Mouse (Mus musculus) gastrocnemius, adult 8-10 months (tissue): ENCODE data around the gene Zswim2. TPM values are rescaled to one million over a fixed set of nuclear protein-coding genes. Genes with fewer than 3 reads are reported as not detected.
"Not testable (repeated sequence)": the region's sequence is repeated elsewhere in the genome, so short reads cannot be mapped to it uniquely, and the experiment has no call there.

ENCODE experiments used
- DNase-seq, 2 experiments: peaks; one replicate each; pipeline ENCODE4 v3.0.0; 2022; ENCODE audit warnings: low spot score in 2 of 2
- total RNA-seq, 4 experiments: library from RNA; stranded (reverse); gene quantifications; 2 replicates each; pipeline ENCODE4 v1.2.4; 2022

The Zswim2 gene
- not detected for total RNA-seq

DNA sequence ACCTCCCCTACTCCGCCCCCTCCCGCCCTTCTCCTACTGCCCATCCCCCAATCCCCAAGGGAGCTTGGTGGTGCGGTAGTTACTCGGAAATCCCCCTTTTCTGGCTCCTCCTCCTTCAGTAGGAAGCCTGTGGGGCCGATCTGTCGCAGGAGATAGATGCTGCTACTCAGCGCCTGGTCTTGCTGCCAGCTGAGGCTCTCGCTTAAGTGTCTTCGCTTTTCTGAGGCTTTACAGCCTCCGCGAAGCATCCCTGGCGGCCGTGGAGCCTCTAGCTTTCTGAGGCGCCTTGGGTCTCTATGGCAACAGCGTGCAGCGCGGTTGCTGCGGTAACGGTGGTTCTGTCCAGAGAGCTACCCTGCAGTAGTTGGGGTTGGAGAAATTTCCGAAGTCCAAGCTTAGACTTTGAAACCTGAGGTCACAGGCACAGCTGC is at the start of gene Zswim2:
Gene Zswim2 (minus strand): TSS at position 298 of the 431 bp plus-strand sequence.
- peak in 1 of 2 experiments; percentile 5 for DNase-seq

DNA sequence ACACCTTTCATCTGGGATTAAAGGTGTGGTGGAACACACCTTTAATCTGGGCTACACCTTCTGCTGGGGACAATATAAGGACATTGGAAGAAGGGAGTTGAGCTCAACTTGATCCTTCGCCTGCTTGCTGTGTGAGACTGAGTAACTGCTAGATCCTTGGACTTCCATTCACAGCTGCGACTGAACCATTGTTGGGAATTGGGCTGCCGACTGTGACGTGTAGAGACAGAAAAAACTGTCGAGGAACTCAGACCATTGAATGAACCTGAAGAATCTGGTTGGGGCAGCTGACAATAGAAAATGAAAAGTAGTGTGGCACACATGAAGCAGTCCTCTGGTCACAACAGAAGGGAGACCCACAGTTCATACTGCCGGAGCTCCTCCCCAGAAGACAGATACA is 49.2 kb upstream of the Zswim2 start, which contains the start of gene Gm13691:
Gene Gm13691 (plus strand): TSS at position 301 of the 400 bp plus-strand sequence.
- not testable (repeated sequence) for DNase-seq

DNA sequence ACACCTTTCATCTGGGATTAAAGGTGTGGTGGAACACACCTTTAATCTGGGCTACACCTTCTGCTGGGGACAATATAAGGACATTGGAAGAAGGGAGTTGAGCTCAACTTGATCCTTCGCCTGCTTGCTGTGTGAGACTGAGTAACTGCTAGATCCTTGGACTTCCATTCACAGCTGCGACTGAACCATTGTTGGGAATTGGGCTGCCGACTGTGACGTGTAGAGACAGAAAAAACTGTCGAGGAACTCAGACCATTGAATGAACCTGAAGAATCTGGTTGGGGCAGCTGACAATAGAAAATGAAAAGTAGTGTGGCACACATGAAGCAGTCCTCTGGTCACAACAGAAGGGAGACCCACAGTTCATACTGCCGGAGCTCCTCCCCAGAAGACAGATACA is 43.4 kb upstream of the Zswim2 start, which contains the start of gene Gm13697:
Gene Gm13697 (plus strand): TSS at position 301 of the 400 bp plus-strand sequence.
- DNase-seq = not testable (repeated sequence)

DNA sequence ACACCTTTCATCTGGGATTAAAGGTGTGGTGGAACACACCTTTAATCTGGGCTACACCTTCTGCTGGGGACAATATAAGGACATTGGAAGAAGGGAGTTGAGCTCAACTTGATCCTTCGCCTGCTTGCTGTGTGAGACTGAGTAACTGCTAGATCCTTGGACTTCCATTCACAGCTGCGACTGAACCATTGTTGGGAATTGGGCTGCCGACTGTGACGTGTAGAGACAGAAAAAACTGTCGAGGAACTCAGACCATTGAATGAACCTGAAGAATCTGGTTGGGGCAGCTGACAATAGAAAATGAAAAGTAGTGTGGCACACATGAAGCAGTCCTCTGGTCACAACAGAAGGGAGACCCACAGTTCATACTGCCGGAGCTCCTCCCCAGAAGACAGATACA is 37.6 kb upstream of the Zswim2 start, which contains the start of gene Gm13694:
Gene Gm13694 (plus strand): TSS at position 301 of the 400 bp plus-strand sequence.
- DNase-seq = not testable (repeated sequence)

DNA sequence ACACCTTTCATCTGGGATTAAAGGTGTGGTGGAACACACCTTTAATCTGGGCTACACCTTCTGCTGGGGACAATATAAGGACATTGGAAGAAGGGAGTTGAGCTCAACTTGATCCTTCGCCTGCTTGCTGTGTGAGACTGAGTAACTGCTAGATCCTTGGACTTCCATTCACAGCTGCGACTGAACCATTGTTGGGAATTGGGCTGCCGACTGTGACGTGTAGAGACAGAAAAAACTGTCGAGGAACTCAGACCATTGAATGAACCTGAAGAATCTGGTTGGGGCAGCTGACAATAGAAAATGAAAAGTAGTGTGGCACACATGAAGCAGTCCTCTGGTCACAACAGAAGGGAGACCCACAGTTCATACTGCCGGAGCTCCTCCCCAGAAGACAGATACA is 31.8 kb upstream of the Zswim2 start, which contains the start of gene Gm13696:
Gene Gm13696 (plus strand): TSS at position 301 of the 400 bp plus-strand sequence.
- DNase-seq = not testable (repeated sequence)

DNA sequence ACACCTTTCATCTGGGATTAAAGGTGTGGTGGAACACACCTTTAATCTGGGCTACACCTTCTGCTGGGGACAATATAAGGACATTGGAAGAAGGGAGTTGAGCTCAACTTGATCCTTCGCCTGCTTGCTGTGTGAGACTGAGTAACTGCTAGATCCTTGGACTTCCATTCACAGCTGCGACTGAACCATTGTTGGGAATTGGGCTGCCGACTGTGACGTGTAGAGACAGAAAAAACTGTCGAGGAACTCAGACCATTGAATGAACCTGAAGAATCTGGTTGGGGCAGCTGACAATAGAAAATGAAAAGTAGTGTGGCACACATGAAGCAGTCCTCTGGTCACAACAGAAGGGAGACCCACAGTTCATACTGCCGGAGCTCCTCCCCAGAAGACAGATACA is 26.0 kb upstream of the Zswim2 start, which contains the start of gene Gm13695:
Gene Gm13695 (plus strand): TSS at position 301 of the 400 bp plus-strand sequence.
- not testable (repeated sequence) for DNase-seq

DNA sequence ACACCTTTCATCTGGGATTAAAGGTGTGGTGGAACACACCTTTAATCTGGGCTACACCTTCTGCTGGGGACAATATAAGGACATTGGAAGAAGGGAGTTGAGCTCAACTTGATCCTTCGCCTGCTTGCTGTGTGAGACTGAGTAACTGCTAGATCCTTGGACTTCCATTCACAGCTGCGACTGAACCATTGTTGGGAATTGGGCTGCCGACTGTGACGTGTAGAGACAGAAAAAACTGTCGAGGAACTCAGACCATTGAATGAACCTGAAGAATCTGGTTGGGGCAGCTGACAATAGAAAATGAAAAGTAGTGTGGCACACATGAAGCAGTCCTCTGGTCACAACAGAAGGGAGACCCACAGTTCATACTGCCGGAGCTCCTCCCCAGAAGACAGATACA is 20.2 kb upstream of the Zswim2 start, which contains the start of gene Gm13693:
Gene Gm13693 (plus strand): TSS at position 301 of the 400 bp plus-strand sequence.
- not testable (repeated sequence) for DNase-seq

DNA sequence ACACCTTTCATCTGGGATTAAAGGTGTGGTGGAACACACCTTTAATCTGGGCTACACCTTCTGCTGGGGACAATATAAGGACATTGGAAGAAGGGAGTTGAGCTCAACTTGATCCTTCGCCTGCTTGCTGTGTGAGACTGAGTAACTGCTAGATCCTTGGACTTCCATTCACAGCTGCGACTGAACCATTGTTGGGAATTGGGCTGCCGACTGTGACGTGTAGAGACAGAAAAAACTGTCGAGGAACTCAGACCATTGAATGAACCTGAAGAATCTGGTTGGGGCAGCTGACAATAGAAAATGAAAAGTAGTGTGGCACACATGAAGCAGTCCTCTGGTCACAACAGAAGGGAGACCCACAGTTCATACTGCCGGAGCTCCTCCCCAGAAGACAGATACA is 14.4 kb upstream of the Zswim2 start, which contains the start of gene Gm13698:
Gene Gm13698 (plus strand): TSS at position 301 of the 400 bp plus-strand sequence.
- not testable (repeated sequence) for DNase-seq

DNA sequence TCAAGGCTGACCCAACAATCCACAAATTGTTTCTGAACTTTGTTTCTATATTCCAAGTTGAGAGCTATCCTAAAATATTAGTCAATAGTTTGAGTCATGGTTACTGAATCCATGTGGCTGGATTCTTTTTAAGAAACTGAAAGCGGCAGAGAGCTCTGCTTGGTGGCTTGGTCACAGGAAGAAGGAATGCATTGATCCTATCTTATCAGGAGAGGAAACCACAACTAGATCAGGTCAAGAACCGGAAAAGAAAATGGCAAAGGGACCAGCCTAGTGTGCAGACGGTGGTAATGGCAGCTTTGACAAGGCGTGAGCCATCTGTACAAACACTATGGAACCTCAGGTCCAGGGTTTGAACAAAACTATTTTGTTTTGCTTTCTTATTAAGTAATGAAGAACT is 764 bp upstream of the Zswim2 start:
- no peak for DNase-seq

DNA sequence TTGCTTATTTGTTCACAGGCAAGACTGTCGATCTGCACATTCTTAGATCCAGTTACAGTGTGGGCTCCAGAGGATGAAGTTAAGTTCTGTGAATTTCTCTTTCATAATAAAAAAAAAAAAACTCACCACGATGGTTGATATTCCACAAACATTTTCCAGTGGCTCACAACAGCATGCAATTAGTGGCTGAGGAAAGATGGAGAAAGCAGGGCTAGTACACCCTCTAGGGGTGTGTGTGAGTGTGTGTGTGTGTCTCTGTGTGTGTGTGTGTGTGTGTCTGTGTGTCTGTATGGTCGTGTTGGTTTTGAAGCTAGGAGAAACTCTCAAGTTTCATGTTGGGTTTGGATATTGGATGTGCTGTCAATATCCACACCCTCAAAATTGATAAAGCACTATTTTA is 350 bp upstream of the Zswim2 start:
- no peak for DNase-seq

DNA sequence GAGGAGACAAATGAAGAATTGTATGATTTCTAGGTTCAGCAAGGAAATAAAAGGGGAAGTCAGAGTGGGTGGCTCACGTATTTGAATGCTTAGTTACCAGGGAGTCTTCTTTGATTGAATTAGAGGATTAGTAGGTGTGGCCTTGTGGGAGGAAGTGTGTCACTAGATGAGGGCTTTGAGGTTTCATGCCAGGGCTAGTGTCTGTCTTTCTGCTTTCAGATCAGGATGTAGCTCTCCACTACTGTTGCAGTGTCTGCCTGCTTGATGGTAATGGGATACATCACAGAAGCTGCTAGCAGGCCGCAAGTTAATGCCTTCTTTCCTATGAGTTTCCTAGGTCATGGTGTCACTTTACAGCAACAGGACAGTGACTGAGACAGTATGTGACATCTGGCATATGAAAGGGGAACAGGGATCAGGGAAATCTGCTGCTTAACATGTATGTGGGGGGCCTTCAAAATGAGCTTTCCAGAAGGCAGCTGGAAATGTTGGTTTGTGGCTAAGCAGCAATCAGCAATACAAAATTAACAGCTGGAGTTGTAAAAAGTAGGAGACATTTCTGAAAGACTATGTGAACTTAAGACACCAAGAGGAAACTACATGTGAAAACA is 11.4 kb downstream of the Zswim2 start:
- DNase-seq = no peak

DNA sequence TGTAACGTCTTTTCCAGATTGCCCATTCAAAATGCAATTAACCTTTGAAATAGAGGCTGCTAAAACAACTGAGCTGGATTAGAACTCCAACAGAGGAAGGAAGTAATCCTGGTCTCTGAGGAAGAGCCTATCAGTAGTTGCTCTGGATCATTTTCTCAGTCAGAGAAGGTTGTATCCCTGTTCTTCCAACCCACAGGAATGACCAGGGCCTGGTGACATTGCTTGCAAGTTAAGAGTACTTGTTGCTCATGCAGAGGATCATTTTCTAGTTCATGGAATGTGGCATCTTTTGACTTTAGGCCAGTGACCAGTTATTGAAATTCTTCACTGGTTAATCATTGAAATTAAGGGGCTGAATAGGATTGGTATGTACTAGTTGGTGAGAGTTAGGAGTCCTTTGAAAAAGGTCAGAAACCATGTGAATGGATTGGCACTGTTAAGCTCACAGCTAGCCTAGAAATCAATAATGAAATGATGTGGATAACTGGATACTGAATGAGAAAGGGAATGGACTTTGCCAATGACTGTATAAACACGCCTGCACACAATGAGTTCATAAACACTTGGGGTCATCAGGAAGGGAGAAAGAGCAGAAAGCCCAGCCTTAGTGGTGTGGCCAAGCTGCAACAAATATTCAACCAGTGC is 39.0 kb downstream of the Zswim2 start:
- no peak for DNase-seq

DNA sequence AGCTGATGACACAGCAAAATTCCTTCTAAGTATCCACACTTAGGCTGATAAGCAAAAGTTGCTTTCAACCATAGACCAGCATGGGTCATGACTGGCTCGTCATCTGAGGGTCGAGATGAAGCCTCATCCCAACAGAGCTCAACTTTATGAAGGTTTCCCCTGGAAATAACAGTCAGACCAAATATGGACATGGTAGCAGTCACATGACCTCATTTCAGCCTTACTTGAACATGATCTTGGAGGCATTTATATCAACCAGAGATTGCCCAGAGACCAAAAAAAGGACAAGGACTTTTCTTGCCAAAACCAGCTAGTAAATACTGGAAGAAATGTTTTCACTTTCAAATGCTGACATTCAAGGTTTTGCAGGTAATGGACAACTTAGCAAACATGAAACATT is 47.3 kb downstream of the Zswim2 start:
- DNase-seq = no peak

DNA sequence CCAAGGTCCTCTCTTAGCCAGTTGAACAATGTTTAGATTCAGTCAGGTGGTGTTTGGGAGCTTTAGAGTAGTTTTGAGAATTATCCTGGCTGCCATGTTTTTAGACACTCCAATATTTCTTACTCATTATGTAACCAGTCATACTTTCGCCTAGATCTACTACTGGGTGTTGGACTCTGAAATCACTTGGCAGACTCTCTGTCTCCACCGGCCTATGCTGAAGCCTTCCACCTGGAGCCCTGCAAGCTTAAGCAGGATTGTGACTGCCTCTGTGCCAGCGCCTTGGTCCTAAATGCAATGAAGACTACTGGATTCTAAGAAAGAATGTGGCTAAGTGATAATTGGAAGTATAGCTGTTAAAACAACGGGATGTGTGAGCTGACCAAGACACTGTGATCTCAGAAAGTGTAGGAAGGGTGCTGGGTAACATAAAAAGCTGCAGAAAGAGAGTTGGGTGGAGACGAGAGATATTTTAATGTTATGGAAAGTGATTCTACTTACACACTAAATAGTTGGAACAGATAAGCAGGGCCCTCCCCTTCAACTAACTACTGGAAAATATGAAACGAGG is 57.1 kb downstream of the Zswim2 start:
- no peak for DNase-seq

Other genes starting within 250 kb of the Zswim2 start
- gene Itgav, start 216.8 kb downstream of the Zswim2 start, total RNA-seq = 10 to 100 TPM; 39.5 to 53.4 (median 47.1) TPM
- gene Fam171b, start 128.6 kb downstream of the Zswim2 start, total RNA-seq = 1 to 10 TPM in 2 of 4 experiments, under 1 TPM in 2; 0.56 to 1.5 (median 0.97) TPM
- gene Gm13698, start 14.5 kb upstream of the Zswim2 start, total RNA-seq = under 1 TPM in 3 of 4 experiments, not detected in 1; 0.65 to 0.91 (median 0.80) TPM
- gene Gm13693, start 20.3 kb upstream of the Zswim2 start, total RNA-seq = under 1 TPM in 3 of 4 experiments, not detected in 1; 0.65 to 0.91 (median 0.80) TPM
- gene Gm13695, start 26.1 kb upstream of the Zswim2 start, total RNA-seq = 1 to 10 TPM in 1 of 4 experiments, under 1 TPM in 2, not detected in 1; 0.65 to 5.6 (median 0.91) TPM
- under 1 TPM in 3 of 4 experiments, not detected in 1; 0.65 to 0.91 (median 0.80) TPM for gene Gm13696, start 31.9 kb upstream of the Zswim2 start, total RNA-seq
- gene Gm13694, start 37.7 kb upstream of the Zswim2 start, total RNA-seq = under 1 TPM in 3 of 4 experiments, not detected in 1; 0.65 to 0.91 (median 0.80) TPM
- gene Gm13697, start 43.5 kb upstream of the Zswim2 start, total RNA-seq = under 1 TPM in 3 of 4 experiments, not detected in 1; 0.65 to 0.91 (median 0.80) TPM
- under 1 TPM in 3 of 4 experiments, not detected in 1; 0.65 to 0.91 (median 0.80) TPM for gene Gm13691, start 49.3 kb upstream of the Zswim2 start, total RNA-seq